Mouse (Mus musculus): ENCODE results near the gene Hdac5.

Gene Hdac5

DNA sequence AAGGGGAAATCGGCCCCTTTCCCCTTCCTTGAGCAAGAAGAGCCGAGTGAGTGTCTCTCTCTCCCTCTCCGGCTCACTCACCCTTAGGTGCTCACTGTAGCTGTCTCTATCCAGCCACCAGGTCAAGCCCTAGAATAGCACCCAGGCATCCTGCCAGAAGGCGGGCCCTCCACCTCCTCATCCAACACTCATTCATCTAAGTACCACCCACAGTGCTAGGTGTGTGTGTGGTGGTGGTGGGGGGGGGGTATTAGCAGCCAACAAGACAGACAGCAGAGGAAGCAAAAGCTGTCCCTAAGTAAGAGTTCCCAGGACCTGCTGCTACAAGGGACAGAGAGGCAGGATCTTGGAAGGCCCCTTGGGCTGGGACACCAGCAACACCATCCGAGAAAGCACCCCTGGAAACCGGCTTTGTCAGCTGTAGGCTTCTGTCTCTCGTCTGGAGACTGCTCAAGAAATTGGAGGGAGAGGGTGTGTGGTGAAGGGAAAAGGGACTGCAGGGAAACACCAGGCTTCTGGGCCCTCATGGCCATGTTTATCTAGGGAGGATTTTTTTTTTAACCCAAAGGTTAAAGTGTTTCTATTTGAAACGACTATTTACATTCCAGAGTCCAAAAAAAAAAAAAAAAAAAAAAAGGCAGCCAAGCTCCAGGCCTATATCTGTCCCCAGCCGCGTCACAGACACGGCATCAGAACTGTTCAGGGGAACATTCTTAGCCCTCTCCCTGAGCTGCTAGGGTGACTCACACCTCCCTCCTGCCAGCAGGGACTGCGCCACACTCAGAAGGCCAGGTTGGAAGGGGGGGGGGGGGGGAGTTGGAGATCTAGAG lies 13.7 kb downstream of the Hdac5 start:
- DNase-seq (ENCODE audit: low read depth, low spot score) = peak; percentile 96

DNA sequence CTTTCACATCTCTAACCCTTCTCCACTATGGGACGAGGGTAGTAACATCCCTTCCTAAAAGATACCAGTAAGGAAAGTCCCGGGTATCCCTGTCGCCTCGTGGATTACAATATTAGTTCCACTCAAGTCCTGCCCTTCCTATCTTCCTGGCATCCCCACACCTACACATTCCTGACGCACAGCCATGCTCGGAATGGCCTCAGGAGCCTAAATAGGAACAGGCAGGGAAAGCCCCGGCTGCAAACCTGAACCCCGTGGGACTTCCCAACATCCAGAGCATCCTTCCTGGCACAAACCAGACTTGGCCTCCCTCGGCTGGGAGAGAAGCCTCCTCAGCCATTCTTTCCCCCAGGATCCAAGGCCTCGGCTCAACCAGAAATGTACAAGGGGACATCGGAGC lies 14.5 kb downstream of the Hdac5 start:
- peak; percentile 40 for DNase-seq (ENCODE audit: low read depth, low spot score)

DNA sequence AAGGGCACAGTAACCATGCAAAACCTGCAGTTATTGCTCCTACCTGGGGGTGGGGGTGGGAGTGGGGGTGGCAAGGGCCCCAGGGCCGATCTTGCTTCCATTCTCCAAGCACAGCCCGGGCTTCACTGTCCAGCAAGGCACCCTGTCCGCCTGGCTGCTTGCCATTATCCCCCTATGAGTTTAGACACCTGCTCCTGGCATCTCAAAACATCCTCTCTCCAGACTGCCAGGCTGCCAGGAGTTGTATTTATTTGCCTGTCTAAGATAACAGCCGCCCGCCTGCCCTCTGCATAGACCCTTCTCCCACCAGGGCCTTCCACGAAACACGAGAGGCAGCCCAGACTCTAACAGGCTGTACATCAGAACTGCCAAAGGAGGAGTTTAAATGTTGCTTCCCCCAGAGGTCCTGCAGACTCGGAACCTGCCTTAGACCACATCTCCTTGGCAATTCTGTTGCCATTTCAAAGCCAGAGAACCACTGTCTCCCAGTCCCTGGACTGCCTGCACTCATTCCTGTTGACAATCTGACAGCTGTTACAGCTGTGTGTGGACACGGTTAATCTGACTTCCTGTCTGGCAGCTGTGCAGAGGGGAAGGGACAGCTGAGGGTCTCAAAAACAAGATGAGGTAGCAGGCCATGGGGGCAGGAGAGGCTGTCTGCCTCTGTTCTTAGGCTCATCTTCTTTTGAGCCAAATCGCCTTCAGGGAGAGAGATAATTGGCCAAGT lies 15.4 kb downstream of the Hdac5 start:
- peak; percentile 45 for DNase-seq (ENCODE audit: low read depth, low spot score)

DNA sequence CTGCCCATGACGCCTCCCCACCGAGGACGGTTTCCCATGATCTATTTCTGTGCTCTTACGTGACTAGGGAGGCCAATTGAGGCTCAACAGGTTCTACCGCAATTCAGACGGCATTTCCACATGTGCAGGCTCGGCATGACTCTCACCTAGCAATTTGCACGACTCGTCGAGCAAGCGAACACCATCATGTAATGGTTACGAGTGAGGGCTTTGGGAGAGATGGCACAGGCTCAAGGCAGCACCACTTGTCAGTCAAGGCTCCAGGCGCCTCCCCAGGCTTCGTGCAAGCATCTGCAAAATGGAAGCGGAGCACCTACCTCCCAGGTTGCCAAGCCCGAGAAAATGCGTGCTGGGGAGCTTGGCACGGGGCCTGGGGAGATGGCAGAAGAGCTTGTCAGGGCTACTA lies 18.0 kb downstream of the Hdac5 start:
- DNase-seq (ENCODE audit: low read depth, low spot score) = peak; percentile 66

DNA sequence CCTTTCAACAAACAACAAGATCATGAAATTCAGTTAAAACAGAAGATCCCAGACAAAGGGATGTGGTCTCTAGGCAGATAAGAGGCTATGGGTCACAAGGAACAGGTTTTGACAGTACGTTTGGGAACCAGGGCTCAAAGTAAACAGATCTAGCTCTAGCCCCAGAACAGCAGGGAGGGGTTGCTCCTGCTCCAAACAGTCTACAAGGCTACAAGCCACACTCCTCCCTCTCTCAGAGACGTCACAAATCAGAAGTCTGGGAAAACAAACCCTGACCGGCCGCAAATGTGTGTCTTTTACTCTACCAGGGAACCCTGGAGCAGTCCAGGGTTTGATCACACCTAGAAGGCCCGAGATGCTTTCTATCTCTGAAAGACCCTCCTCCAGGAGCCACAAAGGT lies 19.0 kb downstream of the Hdac5 start:
- no peak for DNase-seq (ENCODE audit: low read depth, low spot score)

DNA sequence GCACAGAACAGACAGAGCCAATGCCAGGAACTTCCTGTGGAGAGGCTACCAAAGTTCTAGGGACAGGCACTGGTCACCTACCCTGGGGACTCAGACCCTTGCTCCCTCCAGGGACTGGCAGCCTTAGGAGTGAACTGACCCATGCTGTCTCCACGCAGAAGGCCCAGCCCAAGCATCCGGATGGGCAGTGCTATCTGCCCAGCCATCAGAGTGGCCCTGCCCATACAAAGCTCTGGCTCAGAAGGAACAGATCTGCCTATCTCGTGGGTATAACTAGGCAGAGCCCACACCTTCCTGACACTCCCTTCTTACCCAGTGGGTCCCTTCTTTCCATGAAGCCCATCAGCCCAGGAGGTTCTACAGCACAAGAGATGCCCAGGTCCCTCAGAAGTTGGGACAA lies 19.8 kb downstream of the Hdac5 start:
- DNase-seq (ENCODE audit: low read depth, low spot score) = no peak

DNA sequence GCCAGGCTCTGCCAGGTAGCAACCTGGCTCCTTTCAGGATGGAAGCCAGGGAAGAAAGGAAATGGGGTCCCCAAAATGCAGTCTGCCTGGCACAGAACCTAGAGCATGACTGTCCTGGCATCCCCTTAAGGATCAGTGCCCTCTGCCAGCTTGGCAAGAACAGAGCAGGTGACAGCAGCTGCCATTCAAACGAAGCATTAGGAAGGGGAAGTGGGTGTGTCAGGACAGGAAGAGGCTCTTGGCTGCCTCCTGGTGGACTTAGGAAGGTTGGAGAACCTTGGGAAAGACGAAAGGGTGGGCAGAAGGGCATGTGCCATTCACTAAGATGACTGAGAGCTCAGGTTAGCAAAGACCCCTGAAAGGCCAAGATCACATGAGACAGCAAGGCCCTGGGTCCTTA lies 20.2 kb downstream of the Hdac5 start:
- peak; percentile 90 for DNase-seq (ENCODE audit: low read depth, low spot score)

DNA sequence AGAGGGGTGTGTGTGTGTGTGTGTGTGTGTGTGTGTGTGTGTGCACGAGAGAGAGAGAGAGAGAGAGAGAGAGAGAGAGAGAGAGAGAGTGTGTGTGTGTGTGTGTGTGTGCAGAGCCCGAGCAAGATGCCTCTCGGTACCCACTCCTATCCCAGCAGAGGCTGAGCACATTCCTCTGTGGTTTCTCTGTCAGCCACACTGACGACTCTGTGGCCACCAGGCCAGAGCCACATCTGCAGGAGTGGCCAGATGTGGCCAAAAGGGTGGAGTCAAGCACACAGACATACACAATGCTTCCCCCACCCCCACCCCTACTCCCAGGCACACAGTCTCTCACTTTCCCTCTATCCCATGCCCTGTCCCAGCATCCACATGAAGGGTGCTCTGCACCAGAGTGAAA lies 21.1 kb downstream of the Hdac5 start:
- DNase-seq (ENCODE audit: low read depth, low spot score) = no peak

DNA sequence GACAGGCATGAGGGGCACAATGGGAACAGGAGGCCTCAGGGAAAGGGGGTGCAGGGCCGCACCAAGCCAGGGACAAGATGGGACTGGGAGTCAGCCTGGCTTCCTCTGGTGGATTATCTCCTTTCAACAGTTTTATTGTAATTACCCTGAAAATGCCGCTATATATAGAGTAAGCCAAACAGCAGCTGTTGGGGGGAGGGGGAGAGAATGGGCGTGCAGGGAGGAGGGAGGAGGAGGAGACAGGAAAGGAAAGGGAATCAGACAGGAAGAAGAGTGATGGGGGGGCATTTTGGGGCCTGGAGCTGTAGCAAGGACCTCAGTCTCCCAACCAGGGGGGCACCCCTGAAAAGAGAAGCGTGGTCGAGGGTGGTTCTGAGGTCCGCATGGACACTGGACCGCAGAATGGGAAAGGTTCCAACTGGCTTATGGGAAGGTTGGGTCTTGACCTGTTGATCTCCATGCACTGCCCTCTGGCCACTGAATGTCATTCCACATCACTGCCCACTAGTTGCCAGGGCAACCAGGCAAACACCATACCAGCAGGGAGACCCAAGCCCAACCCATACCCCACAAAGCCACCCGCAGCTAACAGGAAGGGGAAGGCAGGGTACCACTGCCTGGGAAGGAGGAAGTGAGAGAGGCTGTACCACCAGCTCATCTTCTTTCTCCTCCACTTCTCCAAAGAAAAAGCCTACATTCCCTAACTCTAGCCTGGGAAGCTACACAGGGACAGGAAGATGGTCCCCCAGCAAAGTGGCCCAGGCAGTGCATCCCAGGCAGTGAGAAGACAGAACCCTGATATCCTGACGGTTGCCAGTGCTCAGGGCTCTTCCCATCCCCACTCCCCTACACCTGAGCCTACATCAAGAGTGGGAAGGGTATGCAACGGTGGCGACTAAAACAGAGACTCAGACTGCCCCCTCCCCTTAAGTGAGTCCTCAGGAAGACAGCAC lies 21.9 kb downstream of the Hdac5 start:
- peak; percentile 80 for DNase-seq (ENCODE audit: low read depth, low spot score)

DNA sequence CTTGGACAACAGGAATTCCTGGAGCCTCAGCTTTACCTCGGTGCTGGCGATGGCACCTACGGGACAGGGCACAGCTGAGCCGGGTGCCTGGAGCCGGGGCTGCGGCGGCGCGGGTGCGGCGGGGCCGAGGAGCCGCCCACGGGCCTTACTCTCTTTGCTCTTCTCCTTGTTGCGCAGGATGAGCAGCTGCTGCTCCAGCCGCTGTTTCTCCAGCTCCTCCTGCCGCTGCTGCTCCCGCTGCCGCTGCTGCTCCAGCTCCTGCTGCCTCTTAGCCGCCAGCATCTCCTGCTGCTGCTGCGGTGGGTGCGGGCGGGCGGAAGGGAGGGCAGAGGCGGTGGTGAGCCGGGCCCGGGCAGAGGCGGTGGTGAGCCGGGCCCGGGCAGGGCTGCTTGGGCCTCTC lies 23.5 kb downstream of the Hdac5 start:
- peak; percentile 64 for DNase-seq (ENCODE audit: low read depth, low spot score)

DNA sequence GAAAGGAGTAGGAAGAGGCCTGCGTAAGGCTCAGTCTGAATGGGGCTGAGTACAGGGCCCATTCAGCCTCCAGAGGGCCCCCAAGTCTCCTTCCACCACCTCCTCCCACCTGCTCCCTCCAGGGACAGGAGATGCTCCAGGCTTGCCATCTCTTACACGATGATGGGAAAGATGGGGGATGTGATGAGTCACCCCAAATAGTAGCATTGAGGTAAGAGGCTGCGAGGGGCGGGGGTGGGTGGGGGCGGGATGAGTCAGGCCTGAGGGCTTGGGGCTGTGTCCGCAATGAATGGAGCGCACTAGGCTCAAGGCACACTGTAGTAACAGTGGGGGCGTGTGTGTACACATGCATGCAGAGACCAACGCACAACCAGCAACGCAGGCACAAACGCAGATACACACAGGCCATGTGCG lies 28.6 kb downstream of the Hdac5 start:
- DNase-seq (ENCODE audit: low read depth, low spot score) = peak; percentile 94

DNA sequence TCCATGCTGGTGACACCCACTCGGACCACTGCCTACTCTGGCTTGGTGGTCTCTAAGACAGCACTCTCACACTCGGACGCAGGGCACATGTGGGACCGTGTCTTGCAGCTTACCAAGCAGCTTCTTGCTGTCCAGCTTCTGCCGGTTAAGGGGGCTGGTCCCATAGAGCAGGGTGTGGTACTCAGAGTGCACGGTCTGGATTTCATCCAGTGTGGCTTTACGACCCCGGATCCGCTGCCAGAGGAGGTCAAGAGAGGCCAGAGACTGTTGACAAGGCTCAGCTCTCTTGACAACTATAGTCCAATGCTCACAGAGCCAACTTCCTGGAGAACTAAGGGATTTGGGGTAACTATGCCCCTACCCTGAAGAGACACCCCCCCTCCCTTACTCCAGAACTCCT lies 30.1 kb downstream of the Hdac5 start:
- no peak for DNase-seq (ENCODE audit: low read depth, low spot score)

DNA sequence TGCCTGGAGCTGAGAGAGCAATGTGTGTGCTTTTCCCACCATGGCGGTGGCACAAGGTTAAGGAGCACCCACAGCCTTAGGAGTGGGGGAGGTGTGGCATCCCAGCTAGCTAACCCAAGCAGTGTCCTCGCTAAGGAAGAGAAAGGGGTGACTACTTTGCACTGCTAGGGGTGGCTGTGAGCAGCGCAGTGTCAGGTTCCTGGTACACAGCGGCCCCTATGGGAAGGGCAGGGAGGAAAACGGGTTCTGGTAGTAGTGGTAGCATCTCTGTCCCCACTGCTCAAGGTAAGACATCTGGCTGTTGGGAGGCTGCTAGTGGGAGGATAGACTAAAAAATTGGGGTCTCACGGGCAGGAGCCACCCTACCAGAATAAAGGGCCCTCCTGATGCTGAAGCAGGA lies 31.7 kb downstream of the Hdac5 start:
- DNase-seq (ENCODE audit: low read depth, low spot score) = no peak

DNA sequence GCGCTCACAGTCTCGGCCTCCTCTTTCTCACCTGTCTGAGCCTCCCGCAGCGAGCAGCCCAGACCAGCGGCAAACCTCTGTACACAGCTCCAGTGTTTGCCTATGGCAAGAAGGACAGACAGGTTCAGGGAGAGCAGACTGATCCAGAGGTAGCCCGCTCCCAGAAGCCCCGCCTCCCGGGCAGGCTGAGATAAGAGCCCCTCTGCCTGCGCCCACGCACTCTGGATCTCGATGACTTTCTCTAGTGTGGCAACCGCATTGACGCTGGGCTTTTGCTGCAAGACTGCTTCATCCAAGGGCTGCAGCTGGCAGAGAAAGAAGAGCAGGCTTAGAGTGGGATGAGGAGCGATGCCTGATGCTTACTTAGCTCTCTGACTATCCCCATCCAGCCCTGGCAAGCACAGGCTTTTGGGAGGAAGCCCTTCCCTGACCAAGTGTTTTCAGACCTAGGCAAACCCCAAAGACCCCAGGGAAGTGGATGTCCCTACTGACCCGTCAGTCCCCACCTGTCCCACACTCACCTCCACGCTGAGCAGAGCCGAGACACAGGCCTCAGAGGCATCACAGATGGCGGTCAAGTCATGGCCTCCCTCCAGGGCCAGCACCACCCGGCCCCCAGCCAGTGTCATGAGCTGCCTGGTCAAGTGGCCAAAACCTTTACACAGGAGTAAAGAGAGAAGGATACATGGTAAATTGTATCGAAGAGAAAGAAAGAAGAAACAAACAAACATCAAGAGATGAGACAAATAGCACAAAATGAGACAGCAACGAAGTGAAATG lies 33.8 kb downstream of the Hdac5 start:
- DNase-seq (ENCODE audit: low read depth, low spot score) = peak; percentile 81

DNA sequence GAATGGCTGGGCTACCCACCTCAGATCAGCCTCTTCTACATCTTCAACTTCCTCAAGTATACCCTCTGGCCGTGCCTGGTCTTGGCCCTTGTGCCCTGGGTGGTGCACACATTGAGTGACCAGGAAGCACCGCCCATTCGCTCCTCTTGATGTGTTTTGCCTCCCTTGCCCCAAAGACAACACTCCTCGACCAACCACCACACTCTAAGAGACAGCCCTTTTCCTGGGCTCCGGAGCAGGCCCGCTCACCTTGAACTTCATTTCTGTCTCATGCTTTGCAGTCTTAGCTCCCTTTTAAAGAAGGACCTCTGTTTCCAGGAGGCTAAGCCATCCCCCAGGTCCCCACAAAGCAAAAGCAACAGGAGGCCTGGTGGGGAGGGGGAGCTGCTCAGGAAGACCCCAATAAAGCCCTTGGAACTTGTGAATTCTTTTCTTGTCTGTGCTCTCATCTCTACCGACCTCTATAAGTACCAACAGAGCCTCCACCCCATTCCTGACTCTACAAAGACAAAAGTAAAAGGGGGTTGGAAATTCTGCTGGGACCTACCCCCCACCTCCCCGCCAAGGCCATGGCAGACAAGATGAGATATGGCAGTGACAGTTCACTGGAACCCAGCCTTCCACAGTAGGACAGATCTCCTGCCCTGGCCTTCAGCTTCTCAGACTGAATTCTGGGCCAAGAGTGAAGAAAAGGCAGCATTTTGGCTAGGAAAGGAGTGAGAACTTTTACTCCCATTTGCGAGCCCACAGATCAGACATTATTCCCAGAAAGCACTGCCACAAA lies 36.1 kb downstream of the Hdac5 start:
- DNase-seq (ENCODE audit: low read depth, low spot score) = no peak

DNA sequence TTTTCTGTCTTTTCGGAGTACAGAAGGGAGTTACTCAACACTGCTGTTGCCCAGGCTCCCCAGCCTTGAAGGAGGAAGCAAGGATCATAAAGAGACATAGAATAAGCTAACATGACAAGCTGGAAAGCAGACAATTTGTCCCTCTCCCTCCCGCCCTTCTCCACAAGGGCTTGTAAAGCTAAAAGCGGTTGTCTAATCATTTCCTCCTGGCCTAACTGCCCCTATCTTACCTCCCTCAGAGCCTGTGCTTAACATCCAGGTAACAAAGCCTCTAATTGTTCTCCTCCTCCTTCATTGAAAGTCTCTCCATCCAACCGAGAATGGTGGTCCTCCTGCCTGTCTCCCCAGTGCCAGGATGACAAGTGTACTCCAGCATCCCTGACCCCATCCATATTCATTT lies 39.1 kb downstream of the Hdac5 start:
- no peak for DNase-seq (ENCODE audit: low read depth, low spot score)

DNA sequence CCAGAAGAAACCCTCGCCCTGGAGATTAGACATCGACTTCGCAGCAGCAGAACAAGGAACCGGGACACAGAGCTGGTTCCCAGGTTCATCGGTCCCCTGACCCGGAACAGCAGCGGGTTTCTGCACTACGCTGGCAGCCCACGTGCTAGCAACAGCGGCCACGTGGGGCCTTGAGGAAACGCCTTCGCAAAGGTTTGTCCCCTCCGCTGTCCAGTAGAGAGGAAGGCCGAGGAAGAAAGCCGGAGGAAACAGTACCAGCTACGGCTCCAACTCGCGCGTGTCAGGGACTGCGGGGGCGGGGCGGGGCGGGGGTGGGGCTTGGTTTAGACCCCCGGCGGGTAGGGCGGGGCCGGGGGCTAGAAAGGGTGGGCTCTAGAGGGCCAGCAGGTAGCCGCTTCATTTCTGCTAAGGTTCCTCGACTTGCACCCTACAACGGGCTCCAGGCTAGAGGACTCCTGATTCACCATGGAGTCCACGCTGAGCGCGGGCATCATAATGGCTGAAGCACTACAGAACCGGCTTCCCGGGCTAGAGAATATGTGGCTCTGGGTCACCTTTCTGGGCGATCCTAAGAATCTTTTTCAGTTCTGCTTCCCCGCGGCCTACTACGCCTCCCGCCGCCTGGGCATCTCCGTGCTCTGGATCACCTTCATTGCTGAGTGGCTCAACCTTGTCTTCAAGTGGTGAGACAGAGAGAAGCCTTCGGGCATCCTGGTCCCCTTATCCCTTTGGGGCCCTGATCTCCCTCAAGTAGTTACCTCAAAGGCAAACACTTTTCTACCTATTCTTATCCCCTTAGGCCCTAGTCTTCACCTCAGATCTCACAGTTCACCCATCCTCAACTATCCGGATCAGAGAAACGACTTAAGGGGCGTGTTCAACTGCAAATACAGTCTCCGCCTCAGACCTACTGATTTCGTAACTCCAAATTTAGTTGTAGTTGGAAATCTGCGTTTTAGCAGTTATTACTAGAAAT lies 40.2 kb downstream of the Hdac5 start, which contains the start of gene G6pc3:
TSS of gene G6pc3 (plus strand) at position 160 of the 976 bp plus-strand sequence.
- DNase-seq (ENCODE audit: low read depth, low spot score) = peak; percentile 98

DNA sequence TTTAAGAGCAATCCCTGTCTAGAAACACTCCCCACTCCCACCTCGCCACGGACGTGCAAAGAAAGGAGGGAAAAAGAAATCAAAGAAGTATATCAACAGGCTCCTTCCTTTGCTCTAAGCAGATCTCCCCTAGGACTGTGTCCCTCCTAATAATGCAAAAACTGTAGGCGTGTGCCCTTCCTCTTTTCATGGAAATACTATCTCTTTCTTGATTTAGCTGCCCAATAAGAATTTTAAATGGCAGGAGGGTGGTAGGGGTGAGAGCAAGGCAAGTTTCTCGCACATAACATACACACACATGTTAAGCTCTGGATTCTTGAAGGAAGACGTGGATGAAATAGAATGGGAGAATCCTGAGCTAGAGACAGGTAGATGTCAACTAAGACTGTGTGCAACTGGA lies 41.0 kb downstream of the Hdac5 start:
- no peak for DNase-seq (ENCODE audit: low read depth, low spot score)

DNA sequence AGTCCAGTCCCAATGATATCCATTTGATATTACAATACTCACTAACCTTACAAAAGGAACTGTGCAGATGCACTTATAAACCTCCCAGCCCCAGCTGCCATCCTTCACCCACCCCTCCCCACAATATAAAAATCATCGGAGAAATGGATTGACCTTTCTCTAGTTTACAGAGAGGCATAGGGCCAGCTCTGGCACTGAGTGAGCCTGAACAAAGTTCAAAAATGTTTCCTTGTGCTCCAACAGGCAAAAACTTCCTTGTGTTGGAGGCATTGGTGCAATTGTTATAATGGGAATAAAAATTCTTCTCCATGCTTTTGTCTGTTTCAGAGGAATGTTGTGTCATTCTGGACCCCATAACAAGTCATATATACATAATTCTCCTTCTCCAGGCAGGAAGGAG lies 43.7 kb downstream of the Hdac5 start:
- DNase-seq (ENCODE audit: low read depth, low spot score) = no peak
